Mouse (Mus musculus) kidney, adult 9 months (tissue): ENCODE results near the gene Kcnb1.
A peak's percentile ranks its signal among the peaks of the same experiment; 100 is the strongest.

Source experiments
- DNase-seq: peaks from one replicate; pipeline ENCODE4 v3.0.0; 2022

The Kcnb1 gene

DNA sequence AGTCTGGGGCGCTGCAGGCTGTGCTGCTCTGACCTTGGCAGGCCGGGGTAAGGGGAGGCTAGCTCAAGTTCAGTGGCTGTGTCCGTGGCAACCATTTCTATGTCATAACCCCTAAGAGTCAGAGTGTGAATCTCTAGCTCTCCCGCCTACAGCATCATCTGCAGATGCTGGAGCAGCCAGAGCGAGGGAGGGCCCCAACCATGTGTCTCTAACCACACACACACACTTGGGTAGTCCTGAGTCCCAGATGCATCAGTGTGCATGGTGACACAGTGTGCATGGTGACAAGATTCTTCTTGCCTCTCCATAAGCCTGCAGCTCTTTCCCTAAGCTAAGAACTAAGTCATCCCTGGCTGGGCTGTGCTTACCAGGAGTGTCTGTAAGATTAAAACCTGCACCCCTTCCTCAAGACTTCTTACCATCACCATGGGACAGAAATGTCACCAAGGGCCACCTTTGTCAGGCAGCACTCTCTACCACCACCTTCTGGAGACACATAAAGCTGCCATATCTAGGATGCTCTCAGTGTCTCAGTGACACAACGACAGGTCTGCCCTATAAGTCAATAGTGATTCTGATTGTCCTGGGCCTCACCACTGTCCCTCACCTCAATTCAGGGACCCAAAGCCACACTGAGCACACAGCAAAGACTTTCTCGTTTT is 13.7 kb upstream of the Kcnb1 start:
- DNase-seq, result no peak

GRCm38 (mm10) chr2:167201463-167202291 is 11.7 kb upstream of the Kcnb1 start:
- DNase-seq, result peak; percentile 31

DNA sequence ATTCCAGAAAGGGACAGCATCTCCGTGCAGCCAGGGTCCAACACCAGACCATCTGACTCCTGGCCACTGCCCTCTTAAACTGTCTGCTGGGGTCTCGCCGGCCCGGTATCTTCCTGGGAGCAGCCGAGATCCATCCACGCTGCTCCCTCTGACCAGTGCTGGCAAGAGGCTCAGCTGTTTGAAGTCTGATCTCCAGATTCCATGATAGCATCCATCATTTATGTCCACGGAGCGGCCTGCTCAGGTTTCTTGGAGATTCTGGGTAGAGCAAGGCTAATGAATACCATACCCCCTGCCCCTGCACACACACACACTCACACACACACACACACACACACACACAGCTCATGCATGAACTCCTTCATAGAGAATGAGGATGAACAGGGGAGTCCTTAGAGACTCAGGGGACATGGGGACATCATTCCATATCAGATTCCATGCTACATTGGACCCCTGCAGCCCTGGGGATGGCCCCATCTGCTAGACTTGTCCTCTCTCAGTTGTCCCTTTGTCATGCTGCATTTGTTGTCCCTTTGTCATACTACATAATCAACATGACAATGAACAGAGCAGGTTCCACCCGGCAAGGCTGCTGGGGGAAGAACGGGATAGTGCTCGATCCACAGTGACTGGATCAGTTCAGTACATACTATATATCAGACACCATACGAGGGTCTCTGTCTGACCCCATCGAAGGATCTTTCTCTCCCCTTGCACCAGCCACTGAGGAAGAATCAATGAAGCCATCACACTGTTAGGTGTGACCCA is 8.9 kb upstream of the Kcnb1 start:
- DNase-seq, result no peak

- no peak for DNase-seq
Measured at GRCm38 (mm10) chr2:167193361-167193760, 3.4 kb upstream of the Kcnb1 start.

DNA sequence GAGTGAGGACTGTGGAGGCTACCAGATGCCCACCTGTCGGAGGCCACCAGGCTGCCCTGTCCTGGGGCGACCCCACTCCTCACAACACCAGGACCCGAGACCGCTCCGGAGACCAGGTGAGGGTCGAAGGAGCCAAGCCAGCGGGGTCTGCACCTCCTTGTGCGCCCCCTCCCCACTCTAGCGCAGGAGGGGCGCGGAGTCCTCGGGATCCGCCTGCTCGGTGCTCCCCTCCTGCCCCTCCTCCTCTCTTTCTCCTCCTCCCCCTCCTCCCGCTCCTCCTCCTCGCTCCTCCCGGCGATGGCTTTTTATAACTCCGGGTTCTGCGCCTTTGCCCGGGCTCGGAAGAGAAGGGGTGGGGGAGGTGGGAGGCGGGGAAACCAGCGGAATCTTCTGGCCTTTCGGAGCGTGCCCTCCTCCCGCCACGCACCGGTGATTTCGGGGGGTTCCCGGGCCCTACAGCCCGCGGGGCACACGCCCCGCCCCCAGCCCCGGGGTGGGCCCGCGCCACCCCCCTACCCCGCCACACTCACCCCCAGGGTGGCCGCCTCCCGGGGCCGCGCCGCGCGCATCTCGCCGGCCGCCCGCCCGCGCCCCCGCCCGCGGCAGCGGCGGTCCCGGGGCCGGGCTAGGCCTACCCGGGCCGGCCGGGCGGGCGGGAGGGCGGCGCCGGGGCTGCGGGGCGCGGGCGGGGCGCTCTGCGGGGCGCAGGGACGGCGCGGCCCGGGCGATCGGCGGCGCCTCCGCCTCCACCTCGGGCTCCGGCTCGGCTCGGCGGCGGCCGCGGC is 472 bp downstream of the Kcnb1 start:
- DNase-seq, result peak; percentile 27

DNA sequence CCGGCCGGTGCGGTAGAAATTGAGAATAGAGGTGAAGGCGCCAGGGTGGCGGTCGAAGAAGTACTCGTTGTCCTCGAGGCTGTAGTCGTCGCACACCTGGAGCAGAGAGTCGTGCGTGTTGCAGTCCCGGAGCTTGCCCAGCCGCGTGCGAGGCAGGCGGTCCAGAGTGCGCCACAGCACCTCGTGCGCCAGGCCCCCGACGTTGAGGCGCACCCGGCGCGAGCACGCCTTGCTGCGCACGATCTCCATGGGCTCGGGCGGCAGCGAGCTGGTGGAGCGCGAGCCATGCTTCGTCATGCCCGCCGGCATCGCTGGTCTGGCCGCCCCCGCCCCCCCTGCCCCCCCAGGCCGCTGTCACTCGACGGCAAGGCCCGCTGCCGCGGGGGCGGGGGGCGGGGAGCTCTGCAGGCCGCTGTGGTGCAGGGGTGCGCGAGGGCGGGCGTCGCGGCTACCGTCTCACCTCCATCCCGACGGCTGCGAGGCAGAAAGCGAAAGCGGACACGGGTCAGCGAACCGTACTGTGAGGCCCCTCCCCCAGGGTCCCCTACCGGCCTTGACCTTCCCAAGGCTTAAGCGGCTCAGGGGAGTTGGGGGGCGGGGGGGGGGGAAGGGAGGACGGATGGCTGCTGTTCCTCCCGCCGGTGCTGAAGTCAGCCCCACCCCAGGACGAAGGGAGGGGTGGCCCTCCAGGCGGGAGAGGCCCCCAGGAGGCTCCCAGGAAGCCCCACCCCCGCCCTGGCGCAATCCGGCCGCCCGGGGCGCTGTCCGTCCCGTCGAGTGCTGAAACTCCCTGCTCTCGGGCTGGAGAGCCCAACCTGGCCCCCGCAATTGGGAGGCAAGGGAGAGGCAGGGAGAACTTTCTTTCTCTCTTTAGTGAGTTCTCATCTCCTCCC is 1.4 kb downstream of the Kcnb1 start:
- DNase-seq, result peak; percentile 76

DNA sequence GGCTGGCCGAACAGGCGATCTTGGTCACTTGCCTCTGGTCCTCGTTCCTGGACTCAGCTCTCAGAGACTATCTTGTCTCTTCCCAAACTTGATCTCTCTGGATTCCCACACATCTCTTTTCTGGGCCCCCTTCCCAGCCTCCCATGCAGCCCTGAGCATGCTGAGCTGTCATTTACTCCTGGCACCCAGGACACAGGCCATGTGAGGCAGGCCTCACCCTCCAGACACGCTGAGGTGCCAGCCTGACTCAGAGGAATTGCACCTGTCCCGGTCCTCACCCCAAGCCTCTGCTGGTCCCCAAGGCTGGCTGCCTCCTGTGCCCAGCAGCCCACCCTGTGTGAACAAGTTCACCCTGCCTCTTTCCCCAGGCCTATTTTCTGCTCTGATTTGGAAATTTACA is 2.8 kb downstream of the Kcnb1 start:
- no peak for DNase-seq

GRCm38 (mm10) chr2:167186544-167186943 is 3.4 kb downstream of the Kcnb1 start:
- no peak for DNase-seq

DNA sequence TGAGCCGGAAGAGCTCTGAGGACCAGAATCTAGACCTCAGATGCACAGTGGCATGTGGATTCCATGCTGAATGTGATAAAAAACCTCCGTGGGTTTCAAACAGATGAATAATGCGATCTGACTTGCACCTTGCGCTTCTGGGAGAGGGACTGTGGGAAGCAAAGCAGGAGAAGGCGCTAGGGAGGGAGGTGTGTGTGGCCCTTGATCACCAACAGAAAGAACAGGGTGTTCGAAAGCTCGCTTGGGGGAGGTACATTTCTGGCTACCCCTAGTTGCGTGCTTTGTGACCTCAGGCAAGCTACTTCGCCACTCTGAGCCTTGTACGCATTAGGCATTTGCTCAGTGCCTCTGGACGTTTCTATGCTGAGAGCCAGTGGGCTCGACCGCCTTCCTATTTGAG is 4.0 kb downstream of the Kcnb1 start:
- no peak for DNase-seq

GRCm38 (mm10) chr2:167185432-167185831 is 4.5 kb downstream of the Kcnb1 start:
- no peak for DNase-seq

GRCm38 (mm10) chr2:167181662-167182389 is 8.1 kb downstream of the Kcnb1 start:
- no peak for DNase-seq

DNA sequence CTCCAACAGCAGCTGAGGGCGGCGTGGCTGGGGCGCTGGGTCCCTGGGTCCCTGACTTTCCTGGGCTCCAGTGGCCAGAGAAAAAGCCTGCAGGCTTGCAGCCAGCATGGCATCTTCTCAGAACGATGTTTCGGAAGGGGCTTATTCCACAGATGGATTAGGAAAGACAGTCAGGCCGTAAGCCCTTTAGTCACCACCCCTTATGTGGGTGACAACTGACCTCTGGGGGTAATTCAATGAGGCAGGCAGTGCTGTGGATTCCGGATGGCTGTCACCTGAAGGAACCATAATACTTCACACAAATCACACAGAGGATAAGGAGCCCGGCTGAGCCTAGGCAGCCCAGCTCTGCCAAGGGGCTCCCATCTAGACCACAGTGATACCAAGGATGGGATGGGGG is 8.9 kb downstream of the Kcnb1 start:
- no peak for DNase-seq

DNA sequence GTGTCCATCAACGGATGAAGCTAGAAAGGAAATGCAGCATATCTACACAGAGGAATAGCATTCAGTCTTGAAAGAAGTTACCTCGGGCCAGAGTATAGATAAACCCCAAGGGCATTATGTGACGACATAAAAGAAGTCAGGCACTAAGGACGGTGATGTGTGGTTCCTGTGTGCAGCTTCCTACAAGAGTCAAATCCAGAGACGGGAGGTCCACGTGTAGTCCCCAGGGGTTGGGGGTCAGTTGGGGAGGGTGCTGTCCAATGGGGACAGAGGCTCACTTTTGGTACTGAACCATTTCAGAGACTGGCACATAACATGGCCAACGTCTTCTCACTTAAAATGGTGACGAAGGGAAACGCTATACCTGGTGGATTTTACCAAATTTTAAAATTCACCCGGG is 10.7 kb downstream of the Kcnb1 start:
- DNase-seq, result no peak

- no peak for DNase-seq
Measured at GRCm38 (mm10) chr2:167177231-167177641, 12.7 kb downstream of the Kcnb1 start.

DNA sequence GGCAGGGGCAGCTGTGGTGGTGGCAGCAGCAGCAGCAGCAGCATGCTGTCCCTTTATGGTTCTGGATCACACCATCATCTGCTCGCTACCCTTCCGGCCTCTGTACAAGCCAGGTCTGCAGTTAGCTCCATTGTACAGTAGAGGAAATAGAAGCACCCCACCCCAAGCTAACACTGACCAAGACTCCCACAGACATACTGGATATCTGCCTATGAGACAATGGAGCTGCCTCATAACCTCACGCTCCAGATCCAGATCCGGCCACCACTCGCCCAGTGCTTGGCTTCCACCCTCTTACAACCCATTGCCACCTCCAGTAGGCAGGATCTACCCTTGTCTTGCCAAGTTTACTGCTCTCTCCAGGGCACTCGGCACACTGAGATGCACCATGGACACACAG is 14.7 kb downstream of the Kcnb1 start:
- DNase-seq, result peak; percentile 18

DNA sequence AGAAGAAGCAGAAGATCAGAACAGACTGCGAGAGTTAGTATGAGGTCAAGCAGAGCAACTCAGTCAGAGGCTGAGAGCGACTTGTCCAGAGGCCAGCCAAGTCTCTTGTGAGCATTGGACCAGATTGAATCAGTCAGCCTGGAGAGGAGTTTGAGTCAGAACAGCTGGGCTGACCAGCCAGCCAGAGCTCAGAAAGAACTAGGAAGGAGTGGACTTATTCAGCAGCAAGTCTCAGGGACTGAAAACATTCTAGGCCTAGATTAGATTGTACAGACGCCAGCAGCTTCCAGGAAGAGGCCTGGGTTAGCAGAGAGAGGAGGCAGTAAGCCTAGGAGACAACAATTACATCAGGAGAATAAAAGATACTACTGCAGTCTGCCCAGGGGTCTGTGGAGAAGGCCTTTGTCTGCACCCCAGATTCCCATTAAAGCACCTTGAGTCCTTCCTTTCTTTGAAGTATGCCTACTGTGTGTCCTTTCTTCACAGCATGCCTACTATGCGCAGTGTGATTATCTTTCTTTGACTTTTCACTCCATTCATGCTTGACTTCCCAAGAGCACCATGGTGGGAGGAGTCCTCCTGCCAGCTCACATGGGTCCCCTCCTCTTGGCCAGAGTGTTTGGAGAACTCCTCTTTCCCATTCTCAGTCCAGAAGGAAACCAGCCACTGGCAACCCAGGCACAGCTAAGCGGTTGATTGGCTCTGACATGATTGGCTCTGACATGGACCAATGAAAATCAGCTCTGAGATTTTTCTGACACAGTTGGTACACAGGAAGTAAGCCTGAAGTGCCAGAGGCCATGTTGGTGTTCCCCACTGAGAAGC is 16.7 kb downstream of the Kcnb1 start:
- DNase-seq, result peak; percentile 43

GRCm38 (mm10) chr2:167167515-167168212 is 22.3 kb downstream of the Kcnb1 start:
- DNase-seq, result peak; percentile 29

DNA sequence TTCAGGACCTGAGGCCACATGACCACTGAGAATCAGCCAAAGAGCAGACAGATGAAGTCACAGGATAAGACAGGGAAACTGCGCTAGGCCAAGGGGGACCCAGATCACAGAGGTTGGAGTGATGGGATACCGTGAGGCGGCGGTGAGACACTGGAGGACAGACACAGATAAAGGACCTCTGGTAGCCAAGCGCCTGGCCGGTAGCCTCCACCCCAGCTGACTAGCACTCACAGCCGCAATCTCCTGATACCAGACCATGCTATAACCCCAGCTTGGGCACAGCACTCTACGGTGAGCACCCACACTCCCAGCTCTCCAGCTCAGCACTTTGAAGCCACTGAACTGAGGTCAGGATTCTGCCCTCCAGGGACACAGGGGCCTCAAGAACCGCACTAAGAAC is 26.4 kb downstream of the Kcnb1 start:
- no peak for DNase-seq

- DNase-seq, result no peak
Measured at GRCm38 (mm10) chr2:167163134-167163533, 26.8 kb downstream of the Kcnb1 start.
